Mouse (Mus musculus): ENCODE results near the gene Mvb12b. TPM values are rescaled to one million over a fixed set of nuclear protein-coding genes. Genes with fewer than 3 reads are reported as not detected.

Gene Mvb12b
- total RNA-seq, 2 experiments from 2014 or later = 74.6 to 78.4 TPM

GRCm38 (mm10) chr2:33820037-33820436 is 67.7 kb downstream of the Mvb12b start:
- intact Hi-C loops (cut with DNase I) = loop anchor here (2.0 to 10.0 kb wide), 4 partner anchors 73 to 695 kb away; no protein-coding TSS in a partner anchor
- no peak for DNase-seq (ENCODE audit: extremely low spot score in 1 of 2, low spot score in 2 of 2)
- no peak for TF ChIP-seq CTCF (IDR thresholded peaks at IDR 0.05)
- Histone ChIP-seq H3K4me3 (no peak overlapping the region), H3K27ac (no peak overlapping the region)

GRCm38 (mm10) chr2:33818385-33818784 is 69.4 kb downstream of the Mvb12b start:
- intact Hi-C loops (cut with DNase I) = no loop called here
- H3K27ac ChIP-seq = no peak overlapping the region
- no peak overlapping the region for H3K4me3 ChIP-seq
- no peak for DNase-seq (ENCODE audit: extremely low spot score in 1 of 2, low spot score in 2 of 2)
- no peak for TF ChIP-seq CTCF (IDR thresholded peaks at IDR 0.05)

- no peak for DNase-seq (ENCODE audit: extremely low spot score in 1 of 2, low spot score in 2 of 2)
- Histone ChIP-seq H3K4me3 (no peak overlapping the region), H3K27ac (no peak overlapping the region)
- intact Hi-C loops (cut with DNase I) = no loop called here
- no peak for TF ChIP-seq CTCF (IDR thresholded peaks at IDR 0.05)
Observed at GRCm38 (mm10) chr2:33817663-33818346, 69.9 kb downstream of the Mvb12b start.

GRCm38 (mm10) chr2:33817080-33817479 is 70.7 kb downstream of the Mvb12b start:
- DNase-seq (ENCODE audit: extremely low spot score in 1 of 2, low spot score in 2 of 2) = no peak
- no peak overlapping the region for H3K4me3 ChIP-seq
- no peak overlapping the region for H3K27ac ChIP-seq
- intact Hi-C loops (cut with DNase I) = no loop called here
- no peak for TF ChIP-seq CTCF (IDR thresholded peaks at IDR 0.05)

- Histone ChIP-seq H3K4me3 (no peak overlapping the region), H3K27ac (no peak overlapping the region; the same call in 1 of the 2 replicates)
- intact Hi-C loops (cut with DNase I) = no loop called here
- no peak for DNase-seq (ENCODE audit: extremely low spot score in 1 of 2, low spot score in 2 of 2)
- TF ChIP-seq CTCF (IDR thresholded peaks at IDR 0.05) = no peak
Observed at GRCm38 (mm10) chr2:33814581-33814980, 73.2 kb downstream of the Mvb12b start.

GRCm38 (mm10) chr2:33813501-33814240 is 74.1 kb downstream of the Mvb12b start:
- no peak for TF ChIP-seq CTCF (IDR thresholded peaks at IDR 0.05)
- no peak overlapping the region for H3K4me3 ChIP-seq
- no peak overlapping the region for H3K27ac ChIP-seq
- intact Hi-C loops (cut with DNase I) = no loop called here
- DNase-seq (ENCODE audit: extremely low spot score in 1 of 2, low spot score in 2 of 2) = no peak

GRCm38 (mm10) chr2:33812980-33813379 is 74.8 kb downstream of the Mvb12b start:
- Histone ChIP-seq H3K27ac (no peak overlapping the region), H3K4me3 (no peak overlapping the region)
- no peak for TF ChIP-seq CTCF (IDR thresholded peaks at IDR 0.05)
- DNase-seq (ENCODE audit: extremely low spot score in 1 of 2, low spot score in 2 of 2) = no peak
- intact Hi-C loops (cut with DNase I) = no loop called here

GRCm38 (mm10) chr2:33811349-33811890 is 76.3 kb downstream of the Mvb12b start:
- intact Hi-C loops (cut with DNase I) = no loop called here
- no peak for TF ChIP-seq CTCF (IDR thresholded peaks at IDR 0.05)
- DNase-seq (ENCODE audit: extremely low spot score in 1 of 2, low spot score in 2 of 2) = no peak
- Histone ChIP-seq H3K4me3 (no peak overlapping the region), H3K27ac (no peak overlapping the region)

- intact Hi-C loops (cut with DNase I) = no loop called here
- TF ChIP-seq CTCF (IDR thresholded peaks at IDR 0.05) = no peak
- no peak for DNase-seq (ENCODE audit: extremely low spot score in 1 of 2, low spot score in 2 of 2)
- Histone ChIP-seq H3K4me3 (no peak overlapping the region), H3K27ac (no peak overlapping the region)
Observed at GRCm38 (mm10) chr2:33809081-33809480, 78.7 kb downstream of the Mvb12b start.

- intact Hi-C loops (cut with DNase I) = no loop called here
- no peak for DNase-seq (ENCODE audit: extremely low spot score in 1 of 2, low spot score in 2 of 2)
- H3K4me3 ChIP-seq = no peak overlapping the region
- no peak overlapping the region for H3K27ac ChIP-seq
- no peak for TF ChIP-seq CTCF (IDR thresholded peaks at IDR 0.05)
Observed at GRCm38 (mm10) chr2:33808032-33808431, 79.7 kb downstream of the Mvb12b start.

GRCm38 (mm10) chr2:33805640-33806039 is 82.1 kb downstream of the Mvb12b start:
- no peak for TF ChIP-seq CTCF (IDR thresholded peaks at IDR 0.05)
- no peak overlapping the region for H3K4me3 ChIP-seq
- DNase-seq (ENCODE audit: extremely low spot score in 1 of 2, low spot score in 2 of 2) = no peak
- intact Hi-C loops (cut with DNase I) = no loop called here
- no peak overlapping the region for H3K27ac ChIP-seq

- DNase-seq (ENCODE audit: extremely low spot score in 1 of 2, low spot score in 2 of 2) = no peak
- Histone ChIP-seq H3K27ac (no peak overlapping the region), H3K4me3 (no peak overlapping the region)
- no peak for TF ChIP-seq CTCF (IDR thresholded peaks at IDR 0.05)
- intact Hi-C loops (cut with DNase I) = loop anchor here (5.0 kb wide), 1 partner anchor 56 kb away; no protein-coding TSS in a partner anchor
Observed at GRCm38 (mm10) chr2:33803717-33804214, 84.0 kb downstream of the Mvb12b start.

All from left cerebral cortex, adult 2 months (tissue).